Mouse (Mus musculus) MEL (cell line): ENCODE measurements at regions not wholly inside any gene's neighbourhood (a gene's known extent, or its start where the extent isn't known, plus 50 kb on each side); places are given as distances from the start of the nearest gene placed in this dataset.

Experiments
- DNase-seq: peaks from one replicate; pipeline ENCODE4 v3.0.0; 2011; ENCODE audit warnings: low read depth, low spot score
- H3K27ac ChIP-seq: 2 replicates; pipeline ENCODE4 v1.5.1; 2012; ENCODE audit warnings: low read depth, mild to moderate bottlenecking, control low read depth, low read length, moderate library complexity; ENCODE audit not compliant: control insufficient read depth
- H3K27me3 ChIP-seq, 2 experiments: fragments of 150-350 bp in 1 of 2; sonication (generic) in 1 of 2; 2 replicates each; pipeline ENCODE4 v1.6.1; 2012; ENCODE audit warnings: low read length in 2 of 2, mild to moderate bottlenecking in 2 of 2, improper control_type of control experiment in 1 of 2, moderate library complexity in 1 of 2; ENCODE audit not compliant: insufficient read depth in 2 of 2, control insufficient read depth in 1 of 2
- H3K36me3 ChIP-seq, 2 experiments: 2 replicates each; pipeline ENCODE4 v1.6.1; 2012 to 2014; ENCODE audit warnings: low read length in 2 of 2, improper control_type of control experiment in 1 of 2, inconsistent platforms in 1 of 2, mild to moderate bottlenecking in 1 of 2; ENCODE audit not compliant: insufficient read depth in 2 of 2, control insufficient read depth in 1 of 2
- H3K4me1 ChIP-seq, 2 experiments: fragments of 150-350 bp in 1 of 2; sonication (generic) in 1 of 2; 2 replicates each; pipeline ENCODE4 v1.6.1; 2012; ENCODE audit warnings: low read length in 2 of 2, improper control_type of control experiment in 1 of 2, mild to moderate bottlenecking in 1 of 2; ENCODE audit not compliant: insufficient read depth in 2 of 2, control insufficient read depth in 1 of 2
- H3K4me3 ChIP-seq, 2 experiments: fragments of 150-350 bp in 1 of 2; sonication (generic) in 1 of 2; 2 replicates each; pipeline ENCODE4 v1.5.1; 2012; ENCODE audit warnings: low read depth in 2 of 2, low read length in 2 of 2, mild to moderate bottlenecking in 2 of 2, moderate library complexity in 2 of 2, control low read depth in 1 of 2, improper control_type of control experiment in 1 of 2; ENCODE audit not compliant: control insufficient read depth in 1 of 2, insufficient read depth in 1 of 2
- H3K79me2 ChIP-seq: 2 replicates; pipeline ENCODE4 v1.6.1; 2012; ENCODE audit warnings: mild to moderate bottlenecking, low read length, moderate library complexity; ENCODE audit not compliant: control insufficient read depth, poor library complexity, insufficient read depth
- H3K9ac ChIP-seq: 2 replicates; pipeline ENCODE4 v1.6.1; 2012; ENCODE audit warnings: low read depth, mild to moderate bottlenecking, control low read depth, low read length, moderate library complexity; ENCODE audit not compliant: control insufficient read depth, poor library complexity, severe bottlenecking
- H3K9me3 ChIP-seq: fragments of 150-350 bp; sonication (generic); replicated peaks from 2 replicates; pipeline ENCODE4 v1.6.1; 2012; ENCODE audit warnings: mild to moderate bottlenecking, low read length, improper control_type of control experiment, moderate library complexity; ENCODE audit not compliant: insufficient read depth
- CHD1 ChIP-seq: IDR thresholded peaks from 2 replicates; pipeline ENCODE4 v1.6.1; 2012; ENCODE audit warnings: low read depth, mild to moderate bottlenecking, inconsistent platforms, low read length, improper control_type of control experiment
- CHD2 ChIP-seq: IDR thresholded peaks from 2 replicates; pipeline ENCODE4 v1.6.1; 2011; ENCODE audit warnings: low read length, improper control_type of control experiment
- CTCF ChIP-seq, 3 experiments: IDR thresholded peaks in 2 of 3; conservative IDR thresholded peaks in 1 of 3; 2 replicates each; pipeline ENCODE4 v1.5.1; 2011 to 2012; ENCODE audit warnings: low read length in 3 of 3, low read depth in 2 of 3, mild to moderate bottlenecking in 2 of 3, improper control_type of control experiment in 1 of 3, inconsistent platforms in 1 of 3, mixed read lengths in 1 of 3, moderate library complexity in 1 of 3; ENCODE audit not compliant: control insufficient read depth in 1 of 3, insufficient read depth in 1 of 3, poor library complexity in 1 of 3, severe bottlenecking in 1 of 3
- EP300 ChIP-seq, 2 experiments: IDR thresholded peaks; 2 replicates each; pipeline ENCODE4 v1.6.1; 2011; ENCODE audit warnings: improper control_type of control experiment in 2 of 2, low read length in 2 of 2, low read depth in 1 of 2, mild to moderate bottlenecking in 1 of 2
- GABPA ChIP-seq: IDR thresholded peaks from 2 replicates; pipeline ENCODE4 v1.6.1; 2012; ENCODE audit warnings: low read depth, mild to moderate bottlenecking, inconsistent platforms, low read length, improper control_type of control experiment, moderate library complexity
- HCFC1 ChIP-seq: IDR thresholded peaks from 2 replicates; pipeline ENCODE4 v1.6.1; 2012; ENCODE audit warnings: low read depth, mild to moderate bottlenecking, inconsistent platforms, low read length, improper control_type of control experiment, moderate library complexity
- JUND ChIP-seq: IDR thresholded peaks from 2 replicates; pipeline ENCODE4 v1.6.1; 2011; ENCODE audit warnings: low read depth, mild to moderate bottlenecking, improper control_type of control experiment, low read length
- KAT2A ChIP-seq: conservative IDR thresholded peaks from 2 replicates; pipeline ENCODE4 v1.6.1; 2012; ENCODE audit warnings: low read depth, low read length, improper control_type of control experiment, inconsistent platforms
- MAFK ChIP-seq: IDR thresholded peaks from 2 replicates; pipeline ENCODE4 v1.6.1; 2011; ENCODE audit warnings: low read depth, mild to moderate bottlenecking, low read length, improper control_type of control experiment, borderline replicate concordance
- MAX ChIP-seq: IDR thresholded peaks from 2 replicates; pipeline ENCODE4 v1.6.1; 2011; ENCODE audit warnings: low read length, improper control_type of control experiment
- MAZ ChIP-seq: IDR thresholded peaks from 2 replicates; pipeline ENCODE4 v1.6.1; 2012; ENCODE audit warnings: low read depth, mild to moderate bottlenecking, inconsistent platforms, low read length, improper control_type of control experiment
- MEF2A ChIP-seq: IDR thresholded peaks from 2 replicates; pipeline ENCODE4 v1.6.1; 2014; ENCODE audit warnings: low read depth, mild to moderate bottlenecking, inconsistent platforms, low read length, improper control_type of control experiment; ENCODE audit not compliant: poor library complexity, insufficient replicate concordance, severe bottlenecking; ENCODE audit errors: extremely low read depth
- MYB ChIP-seq: IDR thresholded peaks from 2 replicates; pipeline ENCODE4 v1.6.1; 2011; ENCODE audit warnings: mild to moderate bottlenecking, low read depth, low read length, improper control_type of control experiment
- MYC ChIP-seq: IDR thresholded peaks from 2 replicates; pipeline ENCODE4 v1.6.1; 2011; ENCODE audit warnings: low read depth, mild to moderate bottlenecking, low read length, improper control_type of control experiment, moderate library complexity
- NELFE ChIP-seq: IDR thresholded peaks from 2 replicates; pipeline ENCODE4 v1.6.1; 2011; ENCODE audit warnings: low read depth, low read length, improper control_type of control experiment
- NRF1 ChIP-seq: IDR thresholded peaks from 2 replicates; pipeline ENCODE4 v1.6.1; 2014; ENCODE audit warnings: low read depth, mild to moderate bottlenecking, inconsistent platforms, low read length, improper control_type of control experiment, moderate library complexity; ENCODE audit not compliant: poor library complexity, insufficient read depth, severe bottlenecking
- POLR2A ChIP-seq, 2 experiments: IDR thresholded peaks; 2 replicates each; pipeline ENCODE4 v1.6.1; 2011 to 2012; ENCODE audit warnings: low read length in 2 of 2, mild to moderate bottlenecking in 2 of 2, control low read depth in 1 of 2, improper control_type of control experiment in 1 of 2, low read depth in 1 of 2, moderate library complexity in 1 of 2; ENCODE audit not compliant: control insufficient read depth in 1 of 2, insufficient read depth in 1 of 2, poor library complexity in 1 of 2
- POLR2AphosphoS2 ChIP-seq: IDR thresholded peaks from 2 replicates; pipeline ENCODE4 v1.6.1; 2011; ENCODE audit warnings: low read length, improper control_type of control experiment
- SIN3A ChIP-seq: IDR thresholded peaks from 2 replicates; pipeline ENCODE4 v1.6.1; 2012; ENCODE audit warnings: low read length, improper control_type of control experiment, inconsistent platforms
- SMC3 ChIP-seq: IDR thresholded peaks from 2 replicates; pipeline ENCODE4 v1.6.1; 2011; ENCODE audit warnings: low read depth, low read length, improper control_type of control experiment
- TAL1 ChIP-seq: IDR thresholded peaks from 2 replicates; pipeline ENCODE4 v1.6.1; 2012; ENCODE audit warnings: mild to moderate bottlenecking, inconsistent platforms, low read length, moderate library complexity, mixed read lengths
- UBTF ChIP-seq: IDR thresholded peaks from 2 replicates; pipeline ENCODE4 v1.6.1; 2012; ENCODE audit warnings: low read depth, mild to moderate bottlenecking, inconsistent platforms, low read length, improper control_type of control experiment, moderate library complexity, borderline replicate concordance; ENCODE audit not compliant: insufficient read depth
- USF1 ChIP-seq: IDR thresholded peaks from 2 replicates; pipeline ENCODE4 v1.6.1; 2014; ENCODE audit warnings: low read depth, mild to moderate bottlenecking, inconsistent platforms, low read length, improper control_type of control experiment, moderate library complexity
- USF2 ChIP-seq, 2 experiments: IDR thresholded peaks; 2 replicates each; pipeline ENCODE4 v1.6.1; 2011 to 2012; ENCODE audit warnings: improper control_type of control experiment in 2 of 2, low read length in 2 of 2, borderline replicate concordance in 1 of 2, inconsistent platforms in 1 of 2, low read depth in 1 of 2, mild to moderate bottlenecking in 1 of 2; ENCODE audit not compliant: insufficient read depth in 1 of 2
- ZKSCAN1 ChIP-seq: IDR thresholded peaks from 2 replicates; pipeline ENCODE4 v1.6.1; 2012; ENCODE audit warnings: low read depth, mild to moderate bottlenecking, inconsistent platforms, low read length, improper control_type of control experiment, moderate library complexity

GRCm38 (mm10) chr9:103867433-103868209, 106.0 kb upstream of the Tmem108 start:
- Histone ChIP-seq H3K27me3 (no peaks in the 10 kb centered on the region), H3K36me3 (no peaks in the 10 kb centered on the region), H3K27ac (no peak overlapping the region), H3K9ac (no peak overlapping the region), H3K79me2 (no peaks in the 10 kb centered on the region), H3K4me3 (no peak overlapping the region), H3K4me1 (no peaks in the 10 kb centered on the region), H3K9me3 (no peaks in the 10 kb centered on the region)
- TF ChIP-seq USF1 (no peak), CHD1 (no peak), POLR2AphosphoS2 (no peak), HCFC1 (no peak), POLR2A (IDR thresholded peaks at IDR 0.05; ENCODE audit: control insufficient read depth in 1 of 2, insufficient read depth in 1 of 2, low read depth in 1 of 2, low read length in 2 of 2, poor library complexity in 1 of 2) (no peak), SMC3 (no peak), SIN3A (no peak), MAZ (no peak)
- no peak for DNase-seq

DNA sequence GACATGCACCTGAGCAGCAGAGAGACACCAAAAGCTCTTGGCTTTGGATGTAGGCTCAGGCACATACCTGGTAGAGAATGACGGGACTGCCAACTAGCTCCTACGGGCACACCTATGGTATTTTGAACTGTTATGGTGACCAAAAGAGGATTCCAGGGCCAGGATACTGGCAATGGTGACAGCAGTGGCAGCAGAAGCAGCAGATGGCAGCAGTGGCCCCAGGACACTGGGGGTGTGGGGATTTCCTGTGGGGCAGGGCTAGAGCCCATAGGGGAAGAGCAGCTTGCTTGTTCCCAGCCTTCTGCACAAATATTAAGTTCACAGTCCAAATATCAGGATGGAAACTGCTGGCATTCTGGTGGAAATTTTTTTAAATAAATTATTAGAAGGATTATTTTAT, 107.6 kb upstream of the Tmem108 start:
- H3K79me2 ChIP-seq: no peaks in the 10 kb centered on the region
- H3K27ac ChIP-seq: no peak overlapping the region
- no peak overlapping the region for H3K9ac ChIP-seq
- no peak for TF ChIP-seq USF1
- TF ChIP-seq TAL1: no peak
- no peak for TF ChIP-seq MYB
- TF ChIP-seq EP300 (IDR thresholded peaks at IDR 0.05; ENCODE audit: low read depth in 1 of 2, low read length in 2 of 2): no peak
- no peak for TF ChIP-seq NELFE
- TF ChIP-seq KAT2A: no peak
- TF ChIP-seq JUND: no peak
- TF ChIP-seq MAFK: no peak
- no peak for TF ChIP-seq UBTF
- no peak for TF ChIP-seq SIN3A
- TF ChIP-seq ZKSCAN1: no peak
- TF ChIP-seq CTCF (IDR thresholded peaks at IDR 0.05 in 2 of 3, conservative IDR thresholded peaks at IDR 0.05 in 1 of 3; ENCODE audit: control insufficient read depth in 1 of 3, insufficient read depth in 1 of 3, low read depth in 2 of 3, low read length in 3 of 3, poor library complexity in 1 of 3, severe bottlenecking in 1 of 3): no peak
- no peak for TF ChIP-seq MYC
- no peak for TF ChIP-seq GABPA
- TF ChIP-seq CHD1: no peak
- no peak for TF ChIP-seq CHD2
- TF ChIP-seq MAX: no peak
- TF ChIP-seq NRF1: no peak
- TF ChIP-seq MEF2A: no peak
- TF ChIP-seq USF2 (IDR thresholded peaks at IDR 0.05; ENCODE audit: borderline replicate concordance in 1 of 2, insufficient read depth in 1 of 2, low read depth in 1 of 2, low read length in 2 of 2): no peak
- no peaks in the 10 kb centered on the region for H3K36me3 ChIP-seq
- H3K9me3 ChIP-seq: no peaks in the 10 kb centered on the region
- H3K4me3 ChIP-seq: no peak overlapping the region
- no peaks in the 10 kb centered on the region for H3K27me3 ChIP-seq
- H3K4me1 ChIP-seq: no peaks in the 10 kb centered on the region
- DNase-seq: no peak
